Mouse (Mus musculus): ENCODE results near the gene Sox13.

DNA sequence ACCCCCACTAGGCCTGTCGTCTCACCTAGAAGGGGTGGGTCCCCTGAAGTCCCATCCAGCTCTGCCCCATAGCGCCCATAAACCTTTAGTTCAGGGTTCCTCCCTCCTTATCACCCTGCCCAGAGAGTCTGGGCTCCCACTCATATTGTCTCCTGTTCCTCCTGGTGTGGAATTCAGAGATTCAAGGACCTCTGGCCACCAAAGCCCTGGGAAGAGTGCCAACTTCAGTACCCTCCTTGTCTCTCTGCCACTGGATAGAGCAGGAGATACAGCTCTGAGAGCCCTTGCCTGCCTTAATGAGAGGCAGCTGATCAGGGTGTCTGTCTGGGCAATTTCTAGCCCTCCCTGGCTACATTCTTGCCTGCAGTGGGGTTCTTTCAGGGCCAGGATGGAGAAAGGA, 59.3 kb downstream of the Sox13 start:
- no peak for TF ChIP-seq CHD1 (IDR thresholded peaks at IDR 0.05; ENCODE audit: low read depth, low read length)
- no peak for TF ChIP-seq MXI1 (IDR thresholded peaks at IDR 0.05; ENCODE audit: low read depth, low read length)
- no peak for TF ChIP-seq MAX (IDR thresholded peaks at IDR 0.05; ENCODE audit: low read length)
- no peak for TF ChIP-seq POLR2A (IDR thresholded peaks at IDR 0.05; ENCODE audit: low read depth, low read length)
- no peak for TF ChIP-seq EP300 (IDR thresholded peaks at IDR 0.05; ENCODE audit: low read length)
- TF ChIP-seq CTCF (conservative IDR thresholded peaks at IDR 0.05 in 1 of 2, IDR thresholded peaks at IDR 0.05 in 1 of 2; ENCODE audit: low read depth in 2 of 2, low read length in 2 of 2): no peak
- no peak for TF ChIP-seq TBP (conservative IDR thresholded peaks at IDR 0.05; ENCODE audit: low read depth, low read length)
- no peak for TF ChIP-seq E2F4 (IDR thresholded peaks at IDR 0.05; ENCODE audit: insufficient replicate concordance, low read depth, low read length)
- no peak for TF ChIP-seq USF1 (IDR thresholded peaks at IDR 0.05; ENCODE audit: low read depth, low read length)

Data from CH12.LX (cell line).